Mouse (Mus musculus) regulatory T cell (primary cell): ENCODE results near the gene Srprb.

Experiments used
- in situ Hi-C: fragments of 300-600 bp; cut with MboI, MseI; formaldehyde crosslinking; loops from one replicate; pipeline ENCODE4 v1.15.1; 2025; ENCODE audit warnings: high pct_unique_total_duplicates

Srprb gene

GRCm38 (mm10) chr9:103146703-103147102, 55.2 kb downstream of the Srprb start:
- in situ Hi-C loops: no loop called here

GRCm38 (mm10) chr9:103146257-103146656, 55.7 kb downstream of the Srprb start:
- in situ Hi-C loops: no loop called here

DNA sequence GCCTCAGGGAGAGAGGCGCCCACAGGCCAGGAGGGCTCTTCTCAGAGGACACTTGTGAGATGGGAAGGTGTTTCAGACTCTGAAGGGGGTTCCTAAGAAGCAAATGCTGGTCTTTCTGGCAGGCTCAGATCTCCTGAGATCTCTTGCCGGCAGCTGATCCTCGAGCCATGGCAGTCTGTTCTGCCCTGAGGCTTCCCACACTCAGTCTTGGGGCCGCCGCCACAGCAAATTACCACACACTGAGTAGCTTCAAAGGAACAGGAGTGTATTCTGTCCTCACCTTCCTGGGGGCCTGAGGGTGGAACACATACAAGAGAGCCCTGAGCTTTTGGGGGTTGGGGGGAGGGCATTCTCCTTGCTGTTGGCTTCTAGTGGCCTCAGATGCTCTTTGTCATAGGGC, 56.6 kb downstream of the Srprb start:
- in situ Hi-C loops: no loop called here

DNA sequence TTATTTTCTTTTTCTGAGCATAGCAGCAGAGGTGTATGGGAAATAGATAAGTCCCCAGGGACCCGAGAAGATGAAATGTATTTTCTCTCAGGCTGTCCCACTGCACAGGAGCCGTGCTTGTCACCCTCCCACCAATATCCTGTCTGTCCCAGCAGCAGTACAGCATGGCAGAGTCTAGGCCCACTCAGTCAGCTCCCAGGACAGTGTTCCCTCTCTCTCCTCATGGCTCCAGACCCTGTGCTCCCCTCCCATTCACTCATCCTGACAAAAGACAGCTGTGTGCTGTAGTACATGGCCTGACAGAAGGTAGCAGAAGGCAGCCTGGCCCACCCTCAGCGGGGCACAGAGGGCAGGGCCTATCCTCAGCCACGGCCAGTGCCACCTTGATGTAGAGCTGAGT, 58.1 kb downstream of the Srprb start:
- in situ Hi-C loops: no loop called here

- in situ Hi-C loops: no loop called here
Observed at GRCm38 (mm10) chr9:103141266-103141665, 60.7 kb downstream of the Srprb start.

DNA sequence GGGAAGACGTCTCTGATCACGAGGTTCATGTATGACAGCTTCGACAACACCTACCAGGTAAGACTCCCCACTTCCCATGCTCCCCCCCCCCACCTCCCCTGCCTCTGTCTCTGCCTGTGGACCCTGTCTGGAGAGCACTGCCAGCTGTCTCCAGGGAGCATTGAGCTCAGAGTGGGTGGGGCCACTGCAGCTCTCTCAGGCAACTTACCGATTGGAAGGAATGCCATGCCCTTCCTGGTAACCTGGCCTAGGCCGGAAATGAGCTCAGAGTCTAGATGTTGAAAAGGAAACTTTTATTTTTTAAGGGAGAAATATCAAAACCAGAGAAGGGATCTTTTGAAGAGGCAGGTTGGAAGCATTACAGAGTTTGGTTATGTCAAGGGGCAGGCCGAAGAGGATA, 61.6 kb downstream of the Srprb start:
- in situ Hi-C loops: no loop called here

- in situ Hi-C loops: no loop called here
Observed at GRCm38 (mm10) chr9:103139481-103139880, 62.5 kb downstream of the Srprb start.
